Mouse (Mus musculus) hindbrain, embryonic 14.5 days (tissue): ENCODE data around the gene Ccnj. TPM values are rescaled to one million over a fixed set of nuclear protein-coding genes. Genes with fewer than 3 reads are reported as not detected.

ENCODE experiments used
- ATAC-seq: fragments of 200-750 bp; cut with Nextera tagmentation; 2 replicates; pipeline ENCODE4 v1.8.0; 2017; ENCODE audit warnings: moderate number of reproducible peaks, mild to moderate bottlenecking, moderate TSS enrichment, moderate library complexity; ENCODE audit not compliant: low FRiP score
- DNase-seq: peaks from one replicate; pipeline ENCODE4 v3.0.0-alpha.2; 2015; ENCODE audit warnings: low spot score
- H3K27ac ChIP-seq: fragments of 300-500 bp; sonication (generic); 2 replicates; pipeline ENCODE4 v1.5.1; 2014; ENCODE audit warnings: mild to moderate bottlenecking, moderate library complexity
- H3K27me3 ChIP-seq: fragments of 300-500 bp; sonication (generic); 2 replicates; pipeline ENCODE4 v1.6.1; 2014; ENCODE audit warnings: mild to moderate bottlenecking, low read length, mixed read lengths; ENCODE audit not compliant: control insufficient read depth, insufficient read depth
- H3K36me3 ChIP-seq: fragments of 300-500 bp; sonication (generic); replicated peaks from 2 replicates; pipeline ENCODE4 v1.6.1; 2014; ENCODE audit not compliant: control insufficient read depth, insufficient read depth
- H3K4me1 ChIP-seq: fragments of 300-500 bp; sonication (generic); replicated peaks from 2 replicates; pipeline ENCODE4 v1.6.1; 2014; ENCODE audit warnings: antibody characterized with exemption, low read length, mixed read lengths; ENCODE audit not compliant: control insufficient read depth, insufficient read depth
- H3K4me2 ChIP-seq: fragments of 300-500 bp; sonication (generic); replicated peaks from 2 replicates; pipeline ENCODE4 v1.6.1; 2014; ENCODE audit warnings: mild to moderate bottlenecking, moderate library complexity
- H3K4me3 ChIP-seq: fragments of 300-500 bp; sonication (generic); replicated peaks from 2 replicates; pipeline ENCODE4 v1.5.1; 2014; ENCODE audit warnings: mild to moderate bottlenecking, low read length
- H3K9ac ChIP-seq: fragments of 300-500 bp; sonication (generic); 2 replicates; pipeline ENCODE4 v1.6.1; 2014
- H3K9me3 ChIP-seq: fragments of 300-500 bp; sonication (generic); 2 replicates; pipeline ENCODE4 v1.6.1; 2016; ENCODE audit warnings: low read length; ENCODE audit not compliant: control insufficient read depth
- WGBS: fragments of 180-500 bp; shearing (Covaris S2); extraction: QIAGEN DNeasy Blood & Tissue Kit; methylation state at CpG from one replicate; pipeline ENCODE4 v1.1.7; 2014; 5-methylcytosine and 5-hydroxymethylcytosine counted together
- polyA plus RNA-seq: library from polyadenylated mRNA; unstranded; fragments of >200 nt; fragmentation: Nextera tagmentation; extraction: Ambion mirVana; gene quantifications from 2 replicates; pipeline ENCODE4 v1.2.1, GENCODE M21; 2014

Ccnj gene
- polyA plus RNA-seq, result 11.7 and 13.3 TPM in 2 replicates

DNA sequence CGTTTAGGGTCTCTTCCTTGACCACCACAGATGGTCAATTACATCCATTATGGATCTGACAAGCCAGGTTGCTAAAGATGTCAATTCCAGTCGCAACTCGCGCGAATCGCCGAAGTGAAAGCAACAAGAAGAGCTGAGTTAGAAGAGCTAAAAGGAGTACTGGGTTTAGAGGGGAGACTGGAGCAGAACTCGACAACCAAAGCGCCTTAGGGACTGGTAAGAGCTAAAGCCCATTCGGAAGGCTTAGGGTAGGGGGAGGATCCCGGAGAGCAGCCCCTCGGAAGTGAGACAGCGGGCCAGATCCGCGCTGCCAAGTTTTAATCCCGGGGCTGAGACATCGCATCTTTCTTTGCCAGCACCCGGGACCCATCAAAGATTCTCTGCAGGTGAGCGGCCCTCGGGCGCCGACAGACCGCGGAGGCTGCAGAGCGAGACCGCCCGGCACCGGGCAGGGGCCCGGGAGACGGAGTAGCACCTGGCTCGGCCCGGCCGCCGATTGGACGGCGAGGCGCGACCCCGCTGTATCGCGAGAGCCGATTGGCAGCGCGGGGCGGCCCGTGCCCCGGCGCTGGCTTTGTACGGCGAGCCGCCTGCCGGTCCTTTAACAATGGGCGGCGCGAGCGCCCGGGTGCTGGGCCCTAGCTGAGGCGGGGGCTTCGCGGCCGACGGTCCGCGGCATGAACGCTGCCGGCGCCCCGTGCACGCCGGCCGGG is at the start of gene Ccnj:
Gene Ccnj, plus strand, starts transcription at position 577 of the 713 bp plus-strand sequence.
- peak within 1 kb of the TSS; percentile 64 for H3K4me3 ChIP-seq
- peak within 1 kb of the TSS; percentile 96 for H3K4me2 ChIP-seq
- peak within 1 kb of the TSS; percentile 91 for H3K9ac ChIP-seq
- H3K9me3 ChIP-seq, result no peaks in the 10 kb centered on the region
- H3K27me3 ChIP-seq, result no peaks in the 10 kb centered on the region
- under 1% methylated on average over 69 of the region's 71 CpGs for WGBS
- peak; percentile 99 for ATAC-seq
- H3K36me3 ChIP-seq, result no peaks in the 10 kb centered on the region
- H3K27ac ChIP-seq, result peak within 1 kb of the TSS; percentile 94
- peaks cover 28% of the 10 kb centered on the region for H3K4me1 ChIP-seq
- peak; percentile 94 for DNase-seq

DNA sequence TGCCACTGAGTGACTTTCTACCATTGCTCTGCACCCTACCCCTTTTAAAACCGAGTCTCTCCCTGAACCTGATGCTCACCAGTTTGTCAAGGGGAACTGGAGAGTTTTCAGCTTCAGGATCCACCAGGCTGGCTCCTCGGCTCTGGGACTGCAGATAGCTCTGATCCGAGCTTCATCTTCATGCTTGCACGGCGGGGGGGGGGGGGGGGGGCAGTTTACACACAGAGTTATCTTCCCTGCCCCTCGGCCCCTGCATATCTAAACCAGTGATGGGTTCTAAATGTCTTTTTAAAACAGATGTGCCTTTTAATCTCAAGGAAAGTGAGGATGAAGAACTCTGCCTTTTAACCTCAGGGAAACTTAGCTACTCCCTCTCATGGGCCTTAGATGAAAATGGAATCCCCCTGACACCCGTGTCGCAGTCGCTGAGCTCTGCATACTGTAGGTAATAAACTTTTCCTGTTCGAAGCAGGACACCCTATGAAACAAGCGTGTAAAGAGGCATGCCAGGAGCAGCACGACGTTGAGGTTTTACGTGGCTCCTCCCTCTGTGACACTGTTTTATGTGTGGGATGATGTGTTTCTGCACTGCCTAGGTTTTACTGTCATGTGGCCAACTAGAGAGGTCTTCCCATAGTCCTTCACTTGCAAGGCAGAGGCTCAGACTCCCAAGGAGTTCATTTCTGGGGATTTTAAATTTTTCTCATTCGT is 42.9 kb upstream of the Ccnj start:
- Histone ChIP-seq H3K9me3 (no peaks in the 10 kb centered on the region), H3K4me2 (no peak overlapping the region), H3K27me3 (no peaks in the 10 kb centered on the region), H3K4me1 (no peaks in the 10 kb centered on the region), H3K27ac (no peak overlapping the region), H3K36me3 (no peaks in the 10 kb centered on the region), H3K4me3 (no peak overlapping the region), H3K9ac (no peak overlapping the region)
- DNase-seq (no peak), ATAC-seq (no peak)
- WGBS, result 81% methylated on average over 15 of the region's 15 CpGs

DNA sequence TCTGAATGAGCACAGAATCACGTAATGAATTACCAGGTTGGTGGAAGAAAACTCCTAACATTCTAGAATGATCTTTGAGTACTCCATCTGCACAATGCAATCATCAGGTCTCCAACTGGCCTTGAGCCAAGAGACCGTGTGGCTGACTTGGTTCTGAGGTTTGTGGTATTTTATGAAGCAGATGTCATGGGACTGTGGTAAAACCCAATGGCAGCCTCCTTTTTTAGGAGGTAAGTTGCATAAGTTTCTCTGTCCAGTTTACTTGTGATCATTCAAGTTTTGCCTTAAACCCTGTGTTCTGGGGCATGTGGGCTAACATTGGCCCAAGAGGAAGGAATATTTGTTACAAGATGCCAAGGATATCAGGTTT is 42.4 kb upstream of the Ccnj start:
- DNase-seq, result no peak
- Histone ChIP-seq H3K9ac (no peak overlapping the region), H3K4me2 (no peak overlapping the region), H3K36me3 (no peaks in the 10 kb centered on the region), H3K4me1 (no peaks in the 10 kb centered on the region), H3K27ac (no peak overlapping the region), H3K27me3 (no peaks in the 10 kb centered on the region), H3K9me3 (no peaks in the 10 kb centered on the region), H3K4me3 (no peak overlapping the region)
- no peak for ATAC-seq
- 78% methylated on average over 2 of the region's 2 CpGs for WGBS

DNA sequence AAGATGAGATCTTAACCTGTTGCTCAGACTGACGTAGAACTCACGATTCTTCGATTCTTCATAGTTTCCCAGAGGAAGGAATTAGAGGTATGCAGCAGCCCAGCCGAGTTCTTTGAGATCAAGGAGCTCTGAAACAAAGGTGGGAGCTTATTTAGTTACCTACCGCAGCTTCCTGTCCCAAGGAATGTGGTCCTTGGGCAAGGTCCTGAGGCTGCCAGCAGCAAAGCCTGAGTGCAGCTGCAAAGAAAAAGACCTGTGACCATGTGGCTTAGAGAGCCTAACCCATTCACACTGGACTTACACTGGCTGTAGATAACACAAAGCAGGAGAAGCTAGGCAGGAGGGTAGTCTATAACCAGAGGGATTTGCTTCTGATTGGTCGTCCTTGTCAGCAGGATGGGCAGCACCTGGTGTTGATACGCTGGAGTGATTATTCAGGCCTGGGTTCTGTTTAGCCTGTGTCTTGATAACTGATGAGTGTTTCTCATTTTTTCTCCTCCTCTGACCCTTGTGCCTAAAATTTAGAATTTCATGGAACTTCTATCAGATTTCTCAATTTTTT is 25.8 kb upstream of the Ccnj start:
- 43% methylated on average over 7 of the region's 7 CpGs for WGBS
- DNase-seq, result no peak
- Histone ChIP-seq H3K9ac (no peak overlapping the region), H3K9me3 (no peaks in the 10 kb centered on the region), H3K4me2 (no peak overlapping the region), H3K36me3 (no peaks in the 10 kb centered on the region), H3K4me3 (no peak overlapping the region), H3K4me1 (no peaks in the 10 kb centered on the region), H3K27me3 (no peaks in the 10 kb centered on the region), H3K27ac (no peak overlapping the region)
- no peak for ATAC-seq

DNA sequence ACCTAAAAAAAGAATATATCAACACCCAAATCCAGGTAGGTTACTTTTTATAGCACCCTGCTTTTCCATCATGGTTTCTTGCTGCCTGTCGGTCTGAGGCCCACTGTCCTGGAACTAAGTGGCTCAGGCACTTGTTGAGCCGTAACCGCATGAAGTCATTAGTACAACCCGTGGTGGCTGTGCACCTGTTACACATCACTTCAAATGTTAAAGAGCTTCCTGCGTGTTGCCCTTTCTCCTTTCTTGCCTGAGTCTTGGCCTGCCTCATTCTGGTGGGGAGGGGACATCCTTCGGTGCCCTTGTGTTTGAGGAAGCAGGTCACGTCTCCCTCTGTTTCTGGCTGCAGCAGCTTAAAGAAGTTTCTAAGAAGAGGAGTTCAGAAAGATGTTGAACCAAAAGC is 21.2 kb upstream of the Ccnj start:
- H3K4me2 ChIP-seq, result no peak overlapping the region
- WGBS, result 68% methylated on average over 7 of the region's 7 CpGs
- no peaks in the 10 kb centered on the region for H3K9me3 ChIP-seq
- H3K27me3 ChIP-seq, result no peaks in the 10 kb centered on the region
- no peaks in the 10 kb centered on the region for H3K36me3 ChIP-seq
- DNase-seq (no peak), ATAC-seq (no peak)
- no peak overlapping the region for H3K27ac ChIP-seq
- H3K9ac ChIP-seq, result no peak overlapping the region
- H3K4me3 ChIP-seq, result no peak overlapping the region
- H3K4me1 ChIP-seq, result no peaks in the 10 kb centered on the region

DNA sequence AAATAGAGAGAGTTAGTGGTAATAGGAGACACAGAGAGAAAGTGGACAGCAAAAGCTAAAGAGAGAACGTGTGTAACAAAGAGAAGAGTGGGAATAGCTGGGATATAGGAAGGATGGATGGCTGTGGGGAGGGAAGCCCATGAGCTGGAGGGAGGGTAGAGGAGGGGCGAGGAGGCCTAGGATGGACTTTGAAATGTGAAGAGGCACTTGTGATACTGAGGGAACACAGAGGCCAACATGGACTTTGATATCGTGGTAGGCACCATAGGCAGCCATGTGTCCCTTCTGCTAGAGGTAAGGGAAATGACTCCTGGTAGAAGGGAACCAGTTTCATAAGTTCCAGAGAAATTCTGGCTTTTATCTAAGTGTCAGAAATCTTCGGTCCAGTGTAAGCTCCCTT is 19.2 kb upstream of the Ccnj start:
- H3K4me1 ChIP-seq, result no peaks in the 10 kb centered on the region
- no peaks in the 10 kb centered on the region for H3K9me3 ChIP-seq
- no peak overlapping the region for H3K9ac ChIP-seq
- no peak for ATAC-seq
- H3K36me3 ChIP-seq, result no peaks in the 10 kb centered on the region
- no peak for DNase-seq
- WGBS, result 83% methylated on average over 4 of the region's 4 CpGs
- H3K4me2 ChIP-seq, result no peak overlapping the region
- H3K27ac ChIP-seq, result no peak overlapping the region
- H3K4me3 ChIP-seq, result no peak overlapping the region
- H3K27me3 ChIP-seq, result no peaks in the 10 kb centered on the region

DNA sequence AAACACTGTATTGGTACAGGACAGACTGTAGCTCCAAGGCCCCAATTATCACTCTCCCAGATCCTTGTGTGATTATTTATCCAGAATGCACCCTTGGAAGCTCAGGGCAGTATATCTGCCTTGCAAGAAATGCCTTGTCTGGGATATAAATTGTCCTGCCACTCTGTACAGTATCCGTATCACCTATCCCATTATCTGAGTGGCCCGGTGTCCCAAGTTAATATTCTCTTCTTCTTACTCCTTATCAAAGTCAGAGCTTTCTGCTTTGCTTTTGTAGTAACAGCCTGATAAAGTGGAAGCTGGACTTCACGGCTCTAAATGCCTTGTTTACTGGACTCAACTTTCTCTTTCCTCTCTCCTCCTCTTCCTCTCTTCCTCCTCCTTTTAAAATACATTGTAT is 18.3 kb upstream of the Ccnj start:
- Histone ChIP-seq H3K4me1 (no peaks in the 10 kb centered on the region), H3K4me2 (no peak overlapping the region), H3K9me3 (no peaks in the 10 kb centered on the region), H3K27me3 (no peaks in the 10 kb centered on the region), H3K27ac (no peak overlapping the region), H3K9ac (no peak overlapping the region), H3K4me3 (no peak overlapping the region), H3K36me3 (no peaks in the 10 kb centered on the region)
- no peak for DNase-seq
- WGBS, result 87% methylated on average over 3 of the region's 3 CpGs
- ATAC-seq, result no peak

DNA sequence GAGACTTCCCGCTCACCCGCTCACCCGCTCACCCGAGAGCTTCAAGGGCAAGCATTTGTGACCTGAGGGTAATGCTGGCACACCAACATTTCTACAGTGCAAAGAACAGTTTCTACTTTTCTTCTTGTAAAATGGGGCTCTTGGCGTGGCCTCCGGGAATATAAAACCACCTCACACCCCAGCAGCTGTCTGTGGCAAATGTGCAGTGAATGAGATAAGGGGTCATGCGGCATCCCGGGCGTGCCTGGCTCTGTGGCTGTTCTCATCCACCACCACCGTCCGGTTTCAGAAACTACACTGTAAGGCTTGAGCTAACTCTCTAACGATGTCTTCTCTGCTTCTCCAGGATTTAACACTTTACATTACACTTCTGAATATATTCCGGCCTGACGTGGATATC is 17.7 kb upstream of the Ccnj start:
- ATAC-seq, result no peak
- no peak overlapping the region for H3K4me2 ChIP-seq
- H3K27me3 ChIP-seq, result no peaks in the 10 kb centered on the region
- no peaks in the 10 kb centered on the region for H3K9me3 ChIP-seq
- no peaks in the 10 kb centered on the region for H3K4me1 ChIP-seq
- no peak overlapping the region for H3K27ac ChIP-seq
- no peak for DNase-seq
- H3K4me3 ChIP-seq, result no peak overlapping the region
- H3K9ac ChIP-seq, result no peak overlapping the region
- WGBS, result 88% methylated on average over 14 of the region's 14 CpGs
- no peaks in the 10 kb centered on the region for H3K36me3 ChIP-seq

DNA sequence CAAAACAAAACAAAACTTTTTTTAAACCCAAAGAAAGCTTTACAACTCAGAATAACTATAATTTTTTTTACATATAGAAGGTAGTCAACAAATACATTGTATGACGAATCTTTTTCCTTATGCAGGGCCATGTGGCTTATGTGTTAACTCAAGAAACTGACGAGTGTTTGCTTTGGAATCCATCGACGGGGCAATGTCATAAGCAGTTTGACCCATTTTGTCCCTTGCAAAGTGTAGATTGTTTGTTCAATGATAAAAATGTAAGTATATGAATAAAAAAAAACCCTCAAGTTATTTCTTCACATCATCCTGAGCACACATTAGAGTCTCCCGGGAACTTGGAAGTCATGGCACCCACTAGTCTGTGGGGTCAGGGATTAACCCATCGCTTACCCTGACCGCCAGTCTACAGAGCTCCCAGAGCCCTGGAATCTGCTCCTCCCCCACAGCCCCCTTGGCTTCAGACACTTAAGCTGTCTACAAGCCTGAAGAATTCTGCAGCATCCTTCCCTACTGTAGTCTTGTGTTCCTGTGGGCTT is 15.4 kb upstream of the Ccnj start:
- Histone ChIP-seq H3K27ac (no peak overlapping the region), H3K4me2 (no peak overlapping the region), H3K9me3 (no peaks in the 10 kb centered on the region), H3K9ac (no peak overlapping the region), H3K4me1 (no peaks in the 10 kb centered on the region), H3K4me3 (no peak overlapping the region), H3K36me3 (no peaks in the 10 kb centered on the region), H3K27me3 (no peaks in the 10 kb centered on the region)
- ATAC-seq (no peak), DNase-seq (no peak)
- 92% methylated on average over 7 of the region's 7 CpGs for WGBS
